Mouse (Mus musculus) CH12F3 (cell line): ENCODE measurements at regions not wholly inside any gene's neighbourhood (a gene's known extent, or its start where the extent isn't known, plus 50 kb on each side); places are given as distances from the start of the nearest gene placed in this dataset.

ENCODE experiments used
- in situ Hi-C: fragments of 300-500 bp; cut with MboI; formaldehyde crosslinking; loops from 2 replicates; pipeline ENCODE4 v1.14.3; 2020; ENCODE audit warnings: low sequenced_read_pairs

- in situ Hi-C loops: loop anchor here (5.0 kb wide), 1 partner anchor 1041 kb away; no protein-coding TSS in a partner anchor
Measured at GRCm38 (mm10) chr13:83716711-83717171, 212.9 kb downstream of the Mef2c start.

DNA sequence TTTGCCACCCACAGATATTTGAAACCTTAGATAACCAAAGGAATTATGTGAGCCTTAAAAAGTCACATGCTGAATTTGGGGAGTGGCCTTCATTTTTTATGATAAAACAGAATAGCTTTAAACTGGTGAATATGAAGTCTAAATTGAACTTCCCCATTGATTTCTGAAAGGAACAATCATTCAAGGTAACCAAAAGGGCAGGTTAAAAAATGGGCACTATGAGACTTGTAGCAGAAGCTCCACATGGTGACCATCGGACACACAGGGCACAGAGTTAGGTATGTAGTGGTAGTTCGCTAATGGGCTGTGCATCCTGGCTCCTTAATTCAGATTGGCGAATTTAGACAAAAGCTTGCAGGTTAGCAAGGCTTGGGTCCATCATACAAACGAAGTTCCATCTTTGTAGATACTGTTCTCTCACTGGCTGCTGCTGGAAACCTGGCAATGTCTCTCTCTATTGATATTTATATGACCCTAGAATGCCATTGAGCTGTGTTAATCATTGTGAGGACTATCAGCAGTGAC is 213.9 kb downstream of the Mef2c start:
- in situ Hi-C loops: loop anchor here (5.0 kb wide), 1 partner anchor 1040 kb away; no protein-coding TSS in a partner anchor

GRCm38 (mm10) chr13:83718431-83719410 is 214.9 kb downstream of the Mef2c start:
- in situ Hi-C loops: loop anchor here (5.0 kb wide), 1 partner anchor 1039 kb away; no protein-coding TSS in a partner anchor

DNA sequence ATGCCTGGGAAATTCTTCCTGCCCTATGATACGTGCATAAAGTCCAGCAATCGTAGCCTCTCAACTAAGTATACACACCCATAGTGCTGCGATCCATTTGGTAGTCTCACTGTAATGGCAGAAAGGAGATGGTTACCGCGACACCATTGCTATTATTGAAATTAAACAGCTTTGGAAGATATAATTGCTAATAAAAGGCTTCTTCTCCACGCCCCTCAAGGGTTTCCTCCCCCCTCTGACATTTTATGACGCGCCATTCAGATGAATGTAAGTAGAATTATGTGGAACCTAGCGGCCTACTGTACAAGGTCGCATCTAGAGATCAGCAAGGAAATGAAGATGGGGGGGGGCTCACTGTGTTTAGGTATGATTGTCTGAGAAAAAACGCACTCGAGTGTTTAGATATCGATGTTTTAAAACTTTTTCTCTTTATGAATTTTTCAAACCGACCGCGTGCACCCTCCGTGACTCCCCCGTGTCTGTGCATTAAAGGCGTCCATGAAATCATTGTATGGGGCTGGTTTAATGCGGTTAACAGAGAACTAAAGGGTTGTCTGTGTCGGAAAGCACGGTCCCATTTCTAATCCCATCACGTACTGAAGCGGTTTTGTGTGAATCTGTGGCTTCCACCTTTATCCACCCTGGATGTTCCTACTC is 215.9 kb downstream of the Mef2c start:
- in situ Hi-C loops: loop anchor here (5.0 kb wide), 1 partner anchor 1038 kb away; no protein-coding TSS in a partner anchor

GRCm38 (mm10) chr13:83720352-83720751 is 216.5 kb downstream of the Mef2c start:
- in situ Hi-C loops: no loop called here

DNA sequence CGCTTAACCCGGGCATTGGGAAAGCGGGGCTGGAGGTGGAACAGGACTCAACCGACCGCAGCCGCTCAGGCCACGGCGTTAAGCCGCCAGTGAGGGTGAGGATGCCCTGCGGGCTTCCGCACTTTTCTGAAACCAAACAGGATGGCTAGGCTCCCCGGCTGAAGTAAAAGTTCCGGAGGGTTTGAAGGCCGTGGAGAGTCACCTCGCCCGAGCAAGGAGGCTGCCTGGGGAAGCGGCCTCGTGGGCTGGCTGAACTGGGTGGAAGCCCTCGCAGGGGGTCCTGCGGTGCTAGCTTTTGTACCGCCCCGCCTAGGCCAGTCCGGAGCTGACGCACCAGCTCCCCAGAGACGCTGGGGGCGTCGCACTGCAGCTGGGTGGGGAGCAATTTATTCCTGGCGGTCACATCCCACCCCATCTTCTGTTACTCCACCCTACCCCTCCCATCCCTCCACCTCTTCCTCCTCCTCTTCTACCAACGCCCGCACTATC is 217.1 kb downstream of the Mef2c start:
- in situ Hi-C loops: no loop called here

GRCm38 (mm10) chr13:83721563-83721962 is 217.7 kb downstream of the Mef2c start:
- in situ Hi-C loops: no loop called here

- in situ Hi-C loops: no loop called here
Measured at GRCm38 (mm10) chr13:83722241-83722640, 218.4 kb downstream of the Mef2c start.

DNA sequence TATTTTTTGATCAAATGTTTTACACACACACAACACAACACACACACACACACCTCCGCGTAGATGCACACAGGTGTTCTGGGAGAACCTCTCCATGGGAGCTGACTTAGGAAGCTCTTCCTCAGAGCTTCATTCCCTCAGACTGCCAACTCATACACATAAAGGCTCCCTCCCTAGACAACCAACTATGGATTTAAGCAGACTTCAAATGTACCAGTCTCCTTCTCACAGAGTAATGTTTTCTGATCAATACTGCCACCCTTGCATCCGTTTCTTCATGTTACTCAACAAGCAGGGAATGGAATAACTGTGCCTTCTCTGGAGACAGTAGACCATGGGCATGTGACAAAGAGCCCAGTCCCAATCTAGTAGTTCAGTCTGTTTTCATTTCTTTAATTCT is 219.0 kb downstream of the Mef2c start:
- in situ Hi-C loops: no loop called here

- in situ Hi-C loops: no loop called here
Measured at GRCm38 (mm10) chr13:83723396-83723795, 219.6 kb downstream of the Mef2c start.

DNA sequence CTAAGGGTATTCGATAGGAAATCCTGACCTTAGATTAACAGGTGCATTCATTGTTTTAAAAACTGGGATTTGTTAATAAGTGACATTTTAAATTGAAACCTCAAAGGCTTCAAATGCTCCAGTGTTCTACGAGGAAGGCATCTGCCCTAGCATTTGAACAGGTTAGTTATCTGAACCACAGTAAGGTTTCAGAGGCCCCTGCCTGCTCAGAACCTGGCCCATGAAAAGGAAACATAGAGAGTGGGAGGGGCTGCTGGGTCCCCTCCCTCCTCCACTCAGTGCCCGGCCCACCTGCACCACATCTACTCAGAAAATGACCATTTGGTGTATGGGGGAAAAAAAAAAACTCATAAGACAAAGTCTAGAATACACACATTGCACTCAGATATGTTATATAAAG is 220.4 kb downstream of the Mef2c start:
- in situ Hi-C loops: no loop called here

- in situ Hi-C loops: no loop called here
Measured at GRCm38 (mm10) chr13:83724995-83725394, 221.2 kb downstream of the Mef2c start.

- in situ Hi-C loops: no loop called here
Measured at GRCm38 (mm10) chr13:83725831-83726230, 222.0 kb downstream of the Mef2c start.

DNA sequence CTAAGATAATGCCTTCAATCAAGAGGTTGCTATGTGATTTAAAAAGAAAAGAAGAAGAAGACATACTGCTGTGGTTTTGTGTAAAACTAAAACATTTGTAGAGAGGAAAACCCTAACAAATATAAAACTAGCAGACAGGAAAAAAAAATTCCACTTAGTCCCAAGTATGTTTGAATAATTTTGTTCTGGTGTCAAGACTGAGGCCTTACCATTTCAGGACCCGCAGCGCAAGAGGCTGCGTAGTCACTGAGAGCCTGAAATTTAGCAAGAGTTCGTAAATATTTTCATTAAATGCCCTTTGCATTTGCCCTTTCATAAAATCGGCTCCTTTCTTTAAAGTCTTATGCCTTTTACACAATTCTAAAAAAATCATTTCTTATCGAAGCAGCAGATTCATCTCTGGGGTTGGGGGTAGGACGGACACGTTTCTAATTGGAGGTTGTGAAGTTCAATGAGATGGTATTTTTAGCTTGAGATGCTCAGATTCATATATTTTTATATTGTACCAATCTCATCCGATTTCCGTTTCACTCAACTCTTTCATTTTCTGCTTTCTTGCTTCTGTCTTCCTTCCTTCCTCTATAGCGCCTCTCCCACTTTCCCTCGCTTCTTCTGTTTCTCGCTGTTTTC is 222.6 kb downstream of the Mef2c start:
- in situ Hi-C loops: no loop called here

GRCm38 (mm10) chr13:83727051-83727765 is 223.4 kb downstream of the Mef2c start:
- in situ Hi-C loops: no loop called here

DNA sequence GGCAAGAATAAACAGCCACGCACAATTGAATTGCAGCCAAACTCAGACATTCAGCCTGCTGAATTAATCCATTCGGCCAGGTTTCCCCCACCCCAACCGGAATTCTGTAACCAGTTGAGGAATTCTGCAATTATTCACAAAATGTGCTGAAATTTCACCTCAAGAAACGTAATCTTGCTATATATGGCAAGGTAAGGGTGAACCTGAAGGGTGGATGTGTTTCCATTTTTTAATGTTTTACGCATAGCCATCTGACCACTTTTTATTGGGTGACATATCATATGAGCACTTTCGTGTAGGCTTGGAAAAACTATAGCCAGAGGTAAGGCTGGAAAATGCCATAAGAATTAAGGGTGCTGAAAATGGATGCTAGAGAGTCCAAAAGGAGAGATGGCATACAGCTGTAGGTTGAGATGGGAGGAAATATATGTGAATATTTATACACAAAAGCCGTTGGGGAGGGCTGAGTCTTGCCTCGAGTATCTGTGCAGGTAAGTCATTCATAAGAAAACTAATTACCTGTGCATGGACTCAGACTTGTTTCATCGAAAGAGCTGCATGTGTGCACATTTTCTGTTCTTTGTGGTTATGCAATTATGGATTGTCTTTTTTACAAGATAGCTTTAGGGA is 224.0 kb downstream of the Mef2c start:
- in situ Hi-C loops: no loop called here

DNA sequence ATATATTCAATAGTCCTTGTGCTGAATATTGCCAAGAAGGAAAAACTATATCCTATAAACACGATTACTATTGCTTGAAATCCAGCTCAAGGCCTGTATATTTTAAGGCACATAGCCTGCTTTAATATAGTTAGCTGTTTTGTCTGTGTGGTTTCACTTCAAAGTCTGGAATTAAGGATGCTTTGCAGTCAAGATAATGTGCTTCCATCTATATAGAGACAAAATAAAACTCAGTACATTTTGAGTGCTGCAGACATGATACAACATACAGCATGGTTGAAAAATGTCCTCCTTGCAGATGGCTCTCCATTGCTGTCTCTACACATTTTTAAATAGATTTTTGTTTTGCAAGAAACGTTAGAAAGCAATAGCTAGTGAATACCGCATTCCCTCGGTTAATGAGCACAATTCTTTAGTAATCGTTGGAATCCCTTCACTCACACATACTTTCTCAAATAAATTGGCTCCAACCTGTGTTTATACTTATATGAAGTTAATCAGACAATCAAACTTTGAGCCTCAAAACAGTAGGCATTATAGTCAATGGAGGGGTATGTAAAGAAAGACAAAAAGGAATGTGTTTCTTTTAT is 224.7 kb downstream of the Mef2c start:
- in situ Hi-C loops: no loop called here

DNA sequence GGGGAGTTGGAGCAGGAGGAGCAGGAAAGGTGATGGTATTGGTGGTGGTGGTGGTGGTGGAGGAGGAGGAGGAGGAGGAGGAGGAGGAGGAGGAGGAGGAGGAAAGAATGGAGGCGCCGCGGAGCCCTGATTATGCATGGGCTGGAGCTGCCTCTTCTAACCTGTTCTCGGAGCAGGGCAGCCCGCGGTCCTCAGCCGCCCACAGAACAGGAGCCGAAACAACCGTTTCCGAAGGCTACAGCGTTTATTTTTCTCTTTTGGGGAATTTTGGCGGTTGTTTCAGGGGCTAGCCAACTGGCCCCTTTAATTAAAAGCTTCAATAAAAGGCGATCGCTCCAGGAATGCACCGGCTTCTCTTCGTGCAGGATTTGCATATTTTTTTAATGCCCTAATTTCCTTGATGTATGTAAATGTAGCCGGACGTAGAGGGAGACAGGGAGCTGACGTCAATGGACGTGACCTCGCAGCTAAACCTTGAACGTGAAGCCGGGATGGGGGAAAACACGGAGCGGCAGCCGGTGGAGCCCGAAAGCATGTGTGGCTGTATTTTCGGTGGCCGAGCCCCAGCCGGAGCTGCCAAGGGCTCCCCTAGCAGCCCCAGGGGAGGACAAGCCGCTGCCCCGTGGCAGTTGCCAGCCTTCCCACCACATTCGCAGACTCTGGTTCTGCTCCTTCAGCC is 225.6 kb downstream of the Mef2c start:
- in situ Hi-C loops: loop anchor here (10.0 kb wide), 2 partner anchors 495 to 615 kb away; partner anchors contain the start of gene Tmem161b
